Mouse (Mus musculus) MEL (cell line): ENCODE measurements around the gene Pold4. TPM values are rescaled to one million over a fixed set of nuclear protein-coding genes. Genes with fewer than 3 reads are reported as not detected.

Source experiments
- DNase-seq: peaks from one replicate; pipeline ENCODE4 v3.0.0; 2011; ENCODE audit warnings: low read depth, low spot score
- H3K27ac ChIP-seq: 2 replicates; pipeline ENCODE4 v1.5.1; 2012; ENCODE audit warnings: low read depth, mild to moderate bottlenecking, control low read depth, low read length, moderate library complexity; ENCODE audit not compliant: control insufficient read depth
- H3K27me3 ChIP-seq, 2 experiments: fragments of 150-350 bp in 1 of 2; sonication (generic) in 1 of 2; 2 replicates each; pipeline ENCODE4 v1.6.1; 2012; ENCODE audit warnings: low read length in 2 of 2, mild to moderate bottlenecking in 2 of 2, improper control_type of control experiment in 1 of 2, moderate library complexity in 1 of 2; ENCODE audit not compliant: insufficient read depth in 2 of 2, control insufficient read depth in 1 of 2
- H3K36me3 ChIP-seq, 2 experiments: 2 replicates each; pipeline ENCODE4 v1.6.1; 2012 to 2014; ENCODE audit warnings: low read length in 2 of 2, improper control_type of control experiment in 1 of 2, inconsistent platforms in 1 of 2, mild to moderate bottlenecking in 1 of 2; ENCODE audit not compliant: insufficient read depth in 2 of 2, control insufficient read depth in 1 of 2
- H3K4me1 ChIP-seq, 2 experiments: fragments of 150-350 bp in 1 of 2; sonication (generic) in 1 of 2; 2 replicates each; pipeline ENCODE4 v1.6.1; 2012; ENCODE audit warnings: low read length in 2 of 2, improper control_type of control experiment in 1 of 2, mild to moderate bottlenecking in 1 of 2; ENCODE audit not compliant: insufficient read depth in 2 of 2, control insufficient read depth in 1 of 2
- H3K4me3 ChIP-seq, 2 experiments: fragments of 150-350 bp in 1 of 2; sonication (generic) in 1 of 2; 2 replicates each; pipeline ENCODE4 v1.5.1; 2012; ENCODE audit warnings: low read depth in 2 of 2, low read length in 2 of 2, mild to moderate bottlenecking in 2 of 2, moderate library complexity in 2 of 2, control low read depth in 1 of 2, improper control_type of control experiment in 1 of 2; ENCODE audit not compliant: control insufficient read depth in 1 of 2, insufficient read depth in 1 of 2
- H3K79me2 ChIP-seq: 2 replicates; pipeline ENCODE4 v1.6.1; 2012; ENCODE audit warnings: mild to moderate bottlenecking, low read length, moderate library complexity; ENCODE audit not compliant: control insufficient read depth, poor library complexity, insufficient read depth
- H3K9ac ChIP-seq: 2 replicates; pipeline ENCODE4 v1.6.1; 2012; ENCODE audit warnings: low read depth, mild to moderate bottlenecking, control low read depth, low read length, moderate library complexity; ENCODE audit not compliant: control insufficient read depth, poor library complexity, severe bottlenecking
- H3K9me3 ChIP-seq: fragments of 150-350 bp; sonication (generic); replicated peaks from 2 replicates; pipeline ENCODE4 v1.6.1; 2012; ENCODE audit warnings: mild to moderate bottlenecking, low read length, improper control_type of control experiment, moderate library complexity; ENCODE audit not compliant: insufficient read depth
- BHLHE40 ChIP-seq: IDR thresholded peaks from 2 replicates; pipeline ENCODE4 v1.6.1; 2012; ENCODE audit warnings: low read depth, mild to moderate bottlenecking, inconsistent platforms, low read length, improper control_type of control experiment, borderline replicate concordance
- CTCF ChIP-seq, 3 experiments: IDR thresholded peaks in 2 of 3; conservative IDR thresholded peaks in 1 of 3; 2 replicates each; pipeline ENCODE4 v1.5.1; 2011 to 2012; ENCODE audit warnings: low read length in 3 of 3, low read depth in 2 of 3, mild to moderate bottlenecking in 2 of 3, improper control_type of control experiment in 1 of 3, inconsistent platforms in 1 of 3, mixed read lengths in 1 of 3, moderate library complexity in 1 of 3; ENCODE audit not compliant: control insufficient read depth in 1 of 3, insufficient read depth in 1 of 3, poor library complexity in 1 of 3, severe bottlenecking in 1 of 3
- ETS1 ChIP-seq: IDR thresholded peaks from 2 replicates; pipeline ENCODE4 v1.6.1; 2012; ENCODE audit warnings: low read depth, mild to moderate bottlenecking, inconsistent platforms, low read length, improper control_type of control experiment, moderate library complexity
- MAX ChIP-seq: IDR thresholded peaks from 2 replicates; pipeline ENCODE4 v1.6.1; 2011; ENCODE audit warnings: low read length, improper control_type of control experiment
- MYC ChIP-seq: IDR thresholded peaks from 2 replicates; pipeline ENCODE4 v1.6.1; 2011; ENCODE audit warnings: low read depth, mild to moderate bottlenecking, low read length, improper control_type of control experiment, moderate library complexity
- NELFE ChIP-seq: IDR thresholded peaks from 2 replicates; pipeline ENCODE4 v1.6.1; 2011; ENCODE audit warnings: low read depth, low read length, improper control_type of control experiment
- NRF1 ChIP-seq: IDR thresholded peaks from 2 replicates; pipeline ENCODE4 v1.6.1; 2014; ENCODE audit warnings: low read depth, mild to moderate bottlenecking, inconsistent platforms, low read length, improper control_type of control experiment, moderate library complexity; ENCODE audit not compliant: poor library complexity, insufficient read depth, severe bottlenecking
- POLR2A ChIP-seq, 2 experiments: IDR thresholded peaks; 2 replicates each; pipeline ENCODE4 v1.6.1; 2011 to 2012; ENCODE audit warnings: low read length in 2 of 2, mild to moderate bottlenecking in 2 of 2, control low read depth in 1 of 2, improper control_type of control experiment in 1 of 2, low read depth in 1 of 2, moderate library complexity in 1 of 2; ENCODE audit not compliant: control insufficient read depth in 1 of 2, insufficient read depth in 1 of 2, poor library complexity in 1 of 2
- RCOR1 ChIP-seq: IDR thresholded peaks from 2 replicates; pipeline ENCODE4 v1.6.1; 2012; ENCODE audit warnings: low read depth, mild to moderate bottlenecking, inconsistent platforms, low read length, improper control_type of control experiment
- SIN3A ChIP-seq: IDR thresholded peaks from 2 replicates; pipeline ENCODE4 v1.6.1; 2012; ENCODE audit warnings: low read length, improper control_type of control experiment, inconsistent platforms
- SMC3 ChIP-seq: IDR thresholded peaks from 2 replicates; pipeline ENCODE4 v1.6.1; 2011; ENCODE audit warnings: low read depth, low read length, improper control_type of control experiment
- USF1 ChIP-seq: IDR thresholded peaks from 2 replicates; pipeline ENCODE4 v1.6.1; 2014; ENCODE audit warnings: low read depth, mild to moderate bottlenecking, inconsistent platforms, low read length, improper control_type of control experiment, moderate library complexity
- ZNF384 ChIP-seq: IDR thresholded peaks from 2 replicates; pipeline ENCODE4 v1.6.1; 2012; ENCODE audit warnings: low read depth, mild to moderate bottlenecking, inconsistent platforms, low read length, improper control_type of control experiment
- polyA plus RNA-seq, 2 experiments: library from polyadenylated mRNA; stranded (reverse) in 1 of 2; unstranded in 1 of 2; fragments of >175 nt in 1 of 2; fragments of >200 nt in 1 of 2; gene quantifications; 2 replicates each; pipeline versions ENCODE4 v1.2.1 to v1.2.4; 2012; ENCODE audit warnings: low replicate concordance in 2 of 2, low read depth in 1 of 2; ENCODE audit not compliant: insufficient read length in 2 of 2, insufficient read depth in 1 of 2, missing spikeins in 1 of 2
- total RNA-seq: library from RNA; depleted of rRNA; stranded (reverse); fragments of 300-350 nt; gene quantifications from 2 replicates; pipeline ENCODE4 v1.2.3, GENCODE M21; 2012

The Pold4 gene
- total and polyA plus RNA-seq, 3 experiments: 18.5 to 40.4 TPM; not detected in 1

- H3K27me3 ChIP-seq: no peaks in the 10 kb centered on the region
- no peaks in the 10 kb centered on the region for H3K36me3 ChIP-seq
- no peak overlapping the region for H3K9ac ChIP-seq
- H3K9me3 ChIP-seq: no peaks in the 10 kb centered on the region
- H3K27ac ChIP-seq: no peak overlapping the region
- TF ChIP-seq ETS1 (no peak), POLR2A (IDR thresholded peaks at IDR 0.05; ENCODE audit: control insufficient read depth in 1 of 2, insufficient read depth in 1 of 2, low read depth in 1 of 2, low read length in 2 of 2, poor library complexity in 1 of 2) (no peak), NRF1 (no peak), RCOR1 (no peak), CTCF (IDR thresholded peaks at IDR 0.05 in 2 of 3, conservative IDR thresholded peaks at IDR 0.05 in 1 of 3; ENCODE audit: control insufficient read depth in 1 of 3, insufficient read depth in 1 of 3, low read depth in 2 of 3, low read length in 3 of 3, poor library complexity in 1 of 3, severe bottlenecking in 1 of 3) (no peak), BHLHE40 (no peak), NELFE (no peak), SIN3A (no peak), USF1 (no peak), MYC (no peak), SMC3 (no peak), MAX (no peak)
- H3K4me1 ChIP-seq: peaks cover 3% of the 10 kb centered on the region in 2 experiments; a peak in 3 of 4 replicates
- H3K79me2 ChIP-seq: no peaks in the 10 kb centered on the region; the same call in 1 of the 2 replicates
- no peak overlapping the region for H3K4me3 ChIP-seq
- no peak for DNase-seq
These were observed 32.6 kb downstream of the Pold4 start for GRCm38 (mm10) chr19:4264171-4264780.

DNA sequence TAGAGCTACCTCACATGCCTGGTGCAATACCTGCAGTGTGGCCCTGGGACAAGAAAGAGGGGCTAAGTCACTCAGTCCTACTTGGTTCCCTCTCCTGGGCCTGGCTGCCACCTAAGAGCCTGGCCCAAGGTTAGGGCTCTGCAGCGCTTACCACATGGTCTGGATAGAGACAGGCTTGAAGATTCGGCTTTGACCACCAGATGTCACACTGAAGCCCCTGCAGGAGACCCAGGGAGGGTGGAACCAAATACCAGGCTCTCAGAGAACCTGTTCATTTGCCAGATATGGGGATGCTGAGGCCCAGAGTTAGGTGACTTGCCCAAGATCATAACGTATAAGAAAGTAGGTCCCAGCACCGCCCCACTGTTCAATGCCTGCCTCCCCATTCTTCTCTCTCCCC lies 34.3 kb downstream of the Pold4 start:
- Histone ChIP-seq H3K27ac (no peak overlapping the region), H3K27me3 (no peaks in the 10 kb centered on the region), H3K9me3 (no peaks in the 10 kb centered on the region), H3K4me1 (peaks cover 3% of the 10 kb centered on the region in 2 experiments; a peak in 3 of 4 replicates), H3K79me2 (no peaks in the 10 kb centered on the region; the same call in 1 of the 2 replicates), H3K9ac (no peak overlapping the region), H3K4me3 (no peak overlapping the region), H3K36me3 (no peaks in the 10 kb centered on the region)
- TF ChIP-seq CTCF (IDR thresholded peaks at IDR 0.05 in 2 of 3, conservative IDR thresholded peaks at IDR 0.05 in 1 of 3; ENCODE audit: control insufficient read depth in 1 of 3, insufficient read depth in 1 of 3, low read depth in 2 of 3, low read length in 3 of 3, poor library complexity in 1 of 3, severe bottlenecking in 1 of 3) (peak in 1 of 3 experiments; percentile 14; a peak in 1 of 6 replicates), ZNF384 (no peak), SMC3 (peak; percentile 34)
- DNase-seq: no peak
